Mouse (Mus musculus) lung, adult 18-20 months (tissue): ENCODE results near the gene Ugt1a6a.
"Not testable (repeated sequence)": the region's sequence is repeated elsewhere in the genome, so short reads cannot be mapped to it uniquely, and the experiment has no call there.

Source experiments
- DNase-seq, 2 experiments: peaks; one replicate each; pipeline ENCODE4 v3.0.0; 2022; ENCODE audit warnings: mixed read lengths in 2 of 2

Ugt1a6a gene

GRCm38 (mm10) chr1:88213061-88213460 is 78.5 kb downstream of the Ugt1a6a start:
- no peak for DNase-seq

- DNase-seq = peak in 1 of 2 experiments; percentile 10
Measured at GRCm38 (mm10) chr1:88213766-88214461, 79.3 kb downstream of the Ugt1a6a start.

GRCm38 (mm10) chr1:88214462-88214952 is 79.9 kb downstream of the Ugt1a6a start:
- DNase-seq = no peak

DNA sequence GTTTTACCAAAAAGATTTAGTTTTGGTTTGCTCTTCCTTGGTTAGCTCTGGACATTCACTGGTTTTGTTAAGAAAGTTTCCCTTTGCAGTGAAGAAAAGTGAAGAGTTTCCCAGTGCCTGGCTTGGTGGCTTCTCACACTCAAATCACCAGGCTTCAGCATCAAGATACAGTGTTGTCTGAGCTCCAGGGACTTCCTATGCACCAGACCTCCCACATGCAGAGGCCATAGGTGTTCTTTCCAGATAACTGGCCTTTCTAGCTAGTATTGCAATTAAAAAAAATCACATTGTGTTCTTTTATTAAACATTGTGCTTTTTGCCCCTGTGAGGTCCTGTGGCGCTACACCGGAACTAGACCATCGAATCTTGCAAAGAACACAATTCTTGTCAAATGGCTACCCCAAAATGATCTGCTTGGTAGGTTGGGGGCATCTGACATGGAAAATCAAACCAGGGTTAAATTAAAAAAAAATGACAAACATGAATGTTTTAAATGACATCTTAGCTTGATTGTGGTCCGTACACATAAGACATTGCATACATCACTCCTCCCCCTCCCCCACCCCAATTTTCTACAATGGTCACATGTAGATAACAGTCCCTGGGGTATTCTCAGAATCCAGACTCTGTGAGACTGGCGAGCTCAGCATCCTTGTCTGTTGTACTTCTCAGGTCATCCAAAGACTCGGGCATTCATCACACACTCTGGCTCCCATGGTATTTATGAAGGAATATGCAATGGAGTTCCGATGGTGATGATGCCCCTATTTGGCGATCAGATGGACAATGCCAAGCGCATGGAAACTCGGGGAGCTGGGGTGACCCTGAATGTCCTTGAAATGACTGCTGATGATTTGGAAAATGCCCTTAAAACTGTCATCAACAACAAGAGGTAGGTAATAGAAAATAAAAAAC is 81.1 kb downstream of the Ugt1a6a start:
- no peak for DNase-seq

- DNase-seq = no peak
Measured at GRCm38 (mm10) chr1:88216551-88216950, 81.9 kb downstream of the Ugt1a6a start.

- no peak for DNase-seq
Measured at GRCm38 (mm10) chr1:88217144-88217543, 82.5 kb downstream of the Ugt1a6a start.

DNA sequence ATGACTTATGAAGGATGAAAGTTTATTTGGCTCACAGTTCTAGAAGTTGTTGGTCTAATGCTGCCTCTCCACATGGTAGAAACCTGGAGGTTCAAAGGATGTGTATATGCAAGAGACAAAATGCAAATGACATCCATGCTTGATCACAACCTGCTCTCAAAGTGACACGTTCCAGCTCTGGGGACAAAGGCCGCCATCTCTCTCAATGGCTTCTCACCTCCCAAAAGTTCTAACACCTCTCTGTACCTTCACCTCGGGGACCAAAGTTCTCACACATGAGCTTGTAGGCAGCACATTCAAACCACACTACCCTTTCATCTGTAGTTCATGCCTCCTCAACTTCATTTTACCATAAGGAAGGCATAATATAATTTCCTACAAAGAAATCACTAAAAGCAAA is 83.0 kb downstream of the Ugt1a6a start:
- DNase-seq = no peak

DNA sequence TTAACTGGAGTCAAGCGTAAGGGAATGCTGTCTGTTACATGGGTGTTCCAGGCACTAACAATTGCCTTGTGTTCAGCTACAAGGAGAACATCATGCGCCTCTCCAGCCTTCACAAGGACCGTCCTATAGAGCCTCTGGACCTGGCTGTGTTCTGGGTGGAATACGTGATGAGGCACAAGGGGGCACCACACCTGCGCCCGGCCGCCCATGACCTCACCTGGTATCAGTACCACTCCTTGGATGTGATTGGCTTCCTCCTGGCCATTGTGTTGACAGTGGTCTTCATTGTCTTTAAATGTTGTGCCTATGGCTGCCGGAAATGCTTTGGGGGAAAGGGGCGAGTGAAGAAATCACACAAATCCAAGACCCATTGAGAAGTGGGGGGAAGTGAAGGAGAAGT is 83.4 kb downstream of the Ugt1a6a start:
- DNase-seq = no peak

DNA sequence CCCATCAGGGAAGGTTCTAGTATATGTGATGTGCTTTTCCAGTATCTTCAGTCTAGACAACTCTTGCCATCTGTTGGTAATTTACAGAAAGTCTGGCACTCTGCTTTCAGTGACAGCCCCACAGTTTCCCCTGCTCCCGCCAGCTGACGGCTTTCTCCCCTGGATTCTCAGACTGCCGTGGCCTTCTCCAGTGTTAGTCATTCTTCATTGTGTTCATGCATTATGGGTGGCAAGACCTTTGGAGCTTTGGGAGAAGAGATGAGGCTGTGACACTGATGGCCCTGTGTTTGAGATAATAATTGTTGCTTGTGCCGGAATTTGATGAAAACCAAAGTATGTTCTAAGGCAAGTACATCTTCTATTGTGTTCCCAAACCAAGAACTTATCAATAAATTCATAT is 84.0 kb downstream of the Ugt1a6a start:
- DNase-seq = no peak

GRCm38 (mm10) chr1:88219054-88219453 is 84.4 kb downstream of the Ugt1a6a start:
- no peak for DNase-seq

GRCm38 (mm10) chr1:88220336-88220735 is 85.7 kb downstream of the Ugt1a6a start:
- no peak for DNase-seq

GRCm38 (mm10) chr1:88222216-88222615 is 87.6 kb downstream of the Ugt1a6a start:
- DNase-seq = no peak

DNA sequence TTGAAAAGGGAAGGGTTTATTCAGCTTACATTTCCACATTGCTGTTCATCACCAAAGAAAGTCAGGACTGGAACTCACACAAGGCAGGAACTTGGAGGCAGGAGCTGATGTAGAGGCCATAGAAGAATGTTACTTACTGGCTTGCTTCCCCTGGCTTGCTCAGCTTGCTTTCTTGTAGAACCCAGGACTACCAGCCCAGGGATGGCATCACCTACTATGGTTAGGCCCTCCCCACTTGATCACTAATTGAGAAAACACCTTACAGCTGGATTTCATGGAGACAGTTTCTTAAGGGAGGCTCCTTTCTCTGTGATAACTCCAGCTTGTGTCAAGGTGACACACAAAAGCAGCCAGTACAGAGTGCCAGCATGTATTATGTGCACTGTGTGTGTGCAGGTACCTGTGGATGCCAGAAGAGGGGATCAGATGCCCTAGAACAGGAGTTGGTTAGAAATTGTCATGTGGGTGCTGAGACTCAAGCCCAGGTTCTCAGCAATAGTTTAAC is 88.5 kb downstream of the Ugt1a6a start:
- not testable (repeated sequence) for DNase-seq

GRCm38 (mm10) chr1:88223591-88223990 is 89.0 kb downstream of the Ugt1a6a start:
- DNase-seq = peak in 1 of 2 experiments; percentile 14

DNA sequence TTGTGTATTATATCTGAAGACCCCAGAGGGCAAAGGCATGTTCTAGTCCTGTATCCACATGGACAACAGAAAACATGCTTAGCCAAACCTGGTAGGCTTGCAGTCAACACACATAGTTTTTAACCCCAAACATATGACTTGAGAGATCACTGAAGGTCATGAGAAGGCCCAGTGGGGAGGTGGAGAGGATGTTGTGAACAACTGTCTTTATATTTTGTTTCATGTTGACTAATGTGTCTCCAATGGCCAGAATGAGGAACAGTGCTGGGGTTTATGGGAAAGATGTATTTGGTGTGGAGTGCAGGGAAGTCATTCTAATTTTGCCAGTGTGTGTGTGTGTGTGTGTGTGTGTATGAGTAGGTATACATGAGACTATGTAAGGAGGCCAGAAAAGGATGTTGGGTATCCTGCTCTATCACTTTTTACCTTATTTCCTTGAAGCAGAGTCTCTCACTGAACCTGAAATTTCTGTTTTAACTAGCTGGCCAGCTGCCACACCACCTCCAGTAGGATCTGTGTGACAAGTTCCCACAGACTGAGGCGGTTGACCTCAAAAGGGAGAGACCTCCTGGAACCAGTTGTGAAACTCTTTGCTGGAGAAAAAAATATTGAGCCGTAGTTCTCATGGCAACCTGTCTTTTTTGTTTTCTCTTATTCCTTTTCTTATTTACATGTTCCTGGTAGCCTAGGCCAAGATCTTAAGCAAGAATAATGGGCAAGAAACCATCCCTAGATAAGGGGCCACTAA is 89.6 kb downstream of the Ugt1a6a start:
- DNase-seq = peak; percentile 80 to 83

- DNase-seq = peak in 1 of 2 experiments; percentile 0
Measured at GRCm38 (mm10) chr1:88225301-88225700, 90.7 kb downstream of the Ugt1a6a start.

DNA sequence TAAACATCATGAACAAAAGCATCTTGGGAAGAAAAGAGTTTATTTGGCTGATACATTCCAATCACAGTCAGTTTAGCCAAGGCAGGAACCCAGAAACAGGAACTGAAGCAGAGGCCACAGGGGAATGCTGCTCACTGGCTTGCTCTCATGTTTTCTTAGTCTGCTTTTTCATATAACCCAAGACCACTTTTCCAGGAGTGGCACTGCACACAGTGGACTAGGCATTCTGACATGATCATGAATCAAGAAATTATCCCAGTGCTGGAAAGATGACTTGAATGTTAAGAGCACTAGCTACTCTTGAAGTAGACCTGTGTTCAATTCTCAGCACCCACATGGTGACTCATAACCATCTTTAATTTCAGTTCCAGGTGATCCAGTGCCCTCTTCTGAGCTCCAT is 91.1 kb downstream of the Ugt1a6a start:
- DNase-seq = no peak

GRCm38 (mm10) chr1:88226670-88227379 is 92.2 kb downstream of the Ugt1a6a start, which contains the start of gene Mroh2a:
TSS of gene Mroh2a (plus strand) at chr1:88226986.
- DNase-seq = peak in 1 of 2 experiments; percentile 40

DNA sequence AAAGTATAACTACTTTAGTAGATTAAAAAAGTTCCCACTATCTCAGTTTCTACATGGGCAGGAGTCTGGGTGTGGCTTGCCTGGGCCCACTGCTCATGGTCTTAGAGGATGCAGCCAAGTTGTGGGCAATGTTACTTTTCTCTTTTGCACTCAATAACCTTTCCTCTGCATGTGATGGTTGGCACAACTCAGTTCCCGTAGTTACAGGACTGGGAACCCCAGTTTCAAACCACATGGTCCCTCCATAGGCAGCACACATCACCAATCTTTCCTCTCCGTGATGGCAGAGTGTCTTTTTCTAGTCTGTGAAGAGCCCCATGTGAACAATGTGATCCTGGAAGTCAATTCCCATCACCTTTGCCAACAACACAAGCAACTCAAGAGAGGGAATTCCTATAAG is 92.9 kb downstream of the Ugt1a6a start:
- DNase-seq = peak in 1 of 2 experiments; percentile 39

DNA sequence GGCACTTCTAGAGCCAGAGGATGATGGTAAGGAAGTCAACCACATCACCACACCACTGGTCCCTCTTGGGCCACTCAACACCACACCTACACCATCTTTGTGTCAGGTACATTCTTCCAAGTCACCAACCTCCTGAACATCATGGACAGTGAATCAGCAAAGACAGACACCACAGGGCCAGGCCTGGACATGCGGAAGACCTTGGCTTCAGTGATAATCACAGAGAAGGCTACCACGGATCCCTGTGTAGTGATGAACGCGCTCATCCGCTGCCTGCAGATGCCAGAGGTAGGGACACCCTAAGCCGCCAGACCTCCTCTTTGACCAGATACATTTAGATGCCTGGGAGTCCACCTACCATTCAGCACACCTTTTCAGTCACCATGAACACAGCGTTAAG is 93.5 kb downstream of the Ugt1a6a start:
- peak; percentile 1 to 22 for DNase-seq

GRCm38 (mm10) chr1:88229566-88229965 is 95.0 kb downstream of the Ugt1a6a start:
- no peak for DNase-seq

DNA sequence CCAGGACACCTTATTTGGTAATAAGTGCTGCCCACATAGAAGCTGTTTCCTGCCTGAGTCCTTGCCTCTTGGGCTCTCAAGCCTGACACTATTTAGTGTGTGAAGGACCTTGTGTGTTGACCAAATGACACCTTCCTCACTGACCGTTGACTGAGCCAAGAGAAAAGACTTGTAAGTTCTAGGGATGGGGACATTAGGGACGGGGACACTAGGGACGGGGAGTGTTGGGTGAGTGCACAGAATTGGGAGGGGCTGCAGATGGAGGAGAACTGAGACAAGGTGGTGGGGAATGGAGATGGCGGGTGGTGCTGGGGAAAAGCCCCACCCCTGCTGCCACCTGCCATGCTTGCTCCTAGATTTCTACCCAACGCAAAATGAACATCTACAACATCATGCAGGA is 95.4 kb downstream of the Ugt1a6a start:
- DNase-seq = peak in 1 of 2 experiments; percentile 11
